Mouse (Mus musculus): ENCODE measurements at regions not wholly inside any gene's neighbourhood (a gene's known extent, or its start where the extent isn't known, plus 50 kb on each side); places are given as distances from the start of the nearest gene placed in this dataset.

- DNase-seq (ENCODE audit: extremely low spot score in 1 of 2, low spot score in 1 of 2), result no peak
These were observed 626.7 kb upstream of the Intu start for GRCm38 (mm10) chr3:39904377-39904776.

GRCm38 (mm10) chr3:39908676-39909362 lies 622.3 kb upstream of the Intu start:
- DNase-seq (ENCODE audit: extremely low spot score in 1 of 2, low spot score in 1 of 2), result no peak

- no peak for DNase-seq (ENCODE audit: extremely low spot score in 1 of 2, low spot score in 1 of 2)
These were observed 621.4 kb upstream of the Intu start for GRCm38 (mm10) chr3:39909642-39910041.

- DNase-seq (ENCODE audit: extremely low spot score in 1 of 2, low spot score in 1 of 2), result no peak
These were observed 612.5 kb upstream of the Intu start for GRCm38 (mm10) chr3:39918601-39919000.

GRCm38 (mm10) chr3:39925436-39925835 lies 605.6 kb upstream of the Intu start:
- no peak for DNase-seq (ENCODE audit: extremely low spot score in 1 of 2, low spot score in 1 of 2)

- DNase-seq (ENCODE audit: extremely low spot score in 1 of 2, low spot score in 1 of 2), result no peak
These were observed 602.7 kb upstream of the Intu start for GRCm38 (mm10) chr3:39928421-39928820.

- DNase-seq (ENCODE audit: extremely low spot score in 1 of 2, low spot score in 1 of 2), result no peak
These were observed 597.7 kb upstream of the Intu start for GRCm38 (mm10) chr3:39933372-39933771.

GRCm38 (mm10) chr3:39937719-39938278 lies 593.3 kb upstream of the Intu start:
- no peak for DNase-seq (ENCODE audit: extremely low spot score in 1 of 2, low spot score in 1 of 2)

GRCm38 (mm10) chr3:39944581-39944980 lies 586.5 kb upstream of the Intu start:
- no peak for DNase-seq (ENCODE audit: extremely low spot score in 1 of 2, low spot score in 1 of 2)

- DNase-seq (ENCODE audit: extremely low spot score in 1 of 2, low spot score in 1 of 2), result no peak
These were observed 579.0 kb upstream of the Intu start for GRCm38 (mm10) chr3:39952103-39952502.

- DNase-seq (ENCODE audit: extremely low spot score in 1 of 2, low spot score in 1 of 2), result no peak
These were observed 578.5 kb upstream of the Intu start for GRCm38 (mm10) chr3:39952556-39952955.

- DNase-seq (ENCODE audit: extremely low spot score in 1 of 2, low spot score in 1 of 2), result no peak
These were observed 569.0 kb upstream of the Intu start for GRCm38 (mm10) chr3:39961836-39962640.

GRCm38 (mm10) chr3:39965431-39965830 lies 565.7 kb upstream of the Intu start:
- DNase-seq (ENCODE audit: extremely low spot score in 1 of 2, low spot score in 1 of 2), result no peak

- no peak for DNase-seq (ENCODE audit: extremely low spot score in 1 of 2, low spot score in 1 of 2)
These were observed 564.7 kb upstream of the Intu start for GRCm38 (mm10) chr3:39966390-39966789.

GRCm38 (mm10) chr3:39976937-39977336 lies 554.1 kb upstream of the Intu start:
- DNase-seq (ENCODE audit: extremely low spot score in 1 of 2, low spot score in 1 of 2), result no peak

GRCm38 (mm10) chr3:39978916-39979679 lies 552.0 kb upstream of the Intu start:
- DNase-seq (ENCODE audit: extremely low spot score in 1 of 2, low spot score in 1 of 2), result no peak

GRCm38 (mm10) chr3:39982656-39983055 lies 548.4 kb upstream of the Intu start:
- no peak for DNase-seq (ENCODE audit: extremely low spot score in 1 of 2, low spot score in 1 of 2)

GRCm38 (mm10) chr3:39987710-39988109 lies 543.4 kb upstream of the Intu start:
- DNase-seq (ENCODE audit: extremely low spot score in 1 of 2, low spot score in 1 of 2), result no peak

- DNase-seq (ENCODE audit: extremely low spot score in 1 of 2, low spot score in 1 of 2), result peak in 1 of 2 experiments; percentile 60
These were observed 532.5 kb upstream of the Intu start for GRCm38 (mm10) chr3:39998628-39999027.

- DNase-seq (ENCODE audit: extremely low spot score in 1 of 2, low spot score in 1 of 2), result no peak
These were observed 531.2 kb upstream of the Intu start for GRCm38 (mm10) chr3:39999846-40000245.

- no peak for DNase-seq (ENCODE audit: extremely low spot score in 1 of 2, low spot score in 1 of 2)
These were observed 528.2 kb upstream of the Intu start for GRCm38 (mm10) chr3:40002838-40003237.
